Mouse (Mus musculus): ENCODE measurements around the gene Galnt16. TPM values are rescaled to one million over a fixed set of nuclear protein-coding genes. Genes with fewer than 3 reads are reported as not detected.

Galnt16 gene
- polyA plus RNA-seq, 1 experiment from 2014 or later, result 25.4 TPM

- Histone ChIP-seq H3K27me3 (peaks cover 54% of the 10 kb centered on the region), H3K4me2 (replicated peaks) (peak overlapping the region; percentile 97), H3K27ac (replicated peaks) (no peak overlapping the region), H3K4me1 (peaks cover 24% of the 10 kb centered on the region), H3K4me3 (replicated peaks) (peak overlapping the region; percentile 68), H3K36me3 (no peaks in the 10 kb centered on the region), H3K9me3 (replicated peaks) (no peaks in the 10 kb centered on the region), H3K9ac (peak overlapping the region; percentile 43)
- under 1% methylated on average over 25 of the region's 25 CpGs for WGBS
- ATAC-seq (ENCODE audit: insufficient number of reproducible peaks, low FRiP score, low TSS enrichment, low read depth), result peak; percentile 15; the same call in 1 of the 2 replicates
Measured at GRCm38 (mm10) chr12:80518393-80518756, 298 bp downstream of the Galnt16 start.

GRCm38 (mm10) chr12:80518757-80519620, 912 bp downstream of the Galnt16 start:
- Histone ChIP-seq H3K27ac (replicated peaks) (peak overlapping the region; percentile 29), H3K4me2 (replicated peaks) (peak overlapping the region; percentile 97), H3K27me3 (peaks cover 54% of the 10 kb centered on the region), H3K9me3 (replicated peaks) (no peaks in the 10 kb centered on the region), H3K9ac (peak overlapping the region; percentile 43), H3K36me3 (no peaks in the 10 kb centered on the region), H3K4me1 (peaks cover 24% of the 10 kb centered on the region), H3K4me3 (replicated peaks) (peak overlapping the region; percentile 68)
- peak; percentile 37; the same call in 1 of the 2 replicates for ATAC-seq (ENCODE audit: insufficient number of reproducible peaks, low FRiP score, low TSS enrichment, low read depth)
- WGBS, result under 1% methylated on average over 90 of the region's 90 CpGs

- Histone ChIP-seq H3K9me3 (replicated peaks) (no peaks in the 10 kb centered on the region), H3K9ac (peak overlapping the region; percentile 43), H3K27me3 (peaks cover 54% of the 10 kb centered on the region), H3K36me3 (no peaks in the 10 kb centered on the region), H3K4me1 (peaks cover 24% of the 10 kb centered on the region), H3K27ac (replicated peaks) (peak overlapping the region; percentile 29; the same call in 1 of the 2 replicates), H3K4me2 (replicated peaks) (peak overlapping the region; percentile 97), H3K4me3 (replicated peaks) (peak overlapping the region; percentile 68)
- 1% methylated on average over 43 of the region's 43 CpGs for WGBS
- peak; percentile 22; the same call in 1 of the 2 replicates for ATAC-seq (ENCODE audit: insufficient number of reproducible peaks, low FRiP score, low TSS enrichment, low read depth)
Measured at GRCm38 (mm10) chr12:80519621-80520332, 1.7 kb downstream of the Galnt16 start.

GRCm38 (mm10) chr12:80522006-80522405, 3.9 kb downstream of the Galnt16 start:
- Histone ChIP-seq H3K27me3 (peaks cover 36% of the 10 kb centered on the region), H3K4me1 (peaks cover 32% of the 10 kb centered on the region), H3K4me3 (replicated peaks) (no peak overlapping the region), H3K27ac (replicated peaks) (peak overlapping the region; percentile 29; the same call in 1 of the 2 replicates), H3K36me3 (no peaks in the 10 kb centered on the region), H3K9me3 (replicated peaks) (no peaks in the 10 kb centered on the region), H3K9ac (no peak overlapping the region), H3K4me2 (replicated peaks) (no peak overlapping the region)
- no peak for ATAC-seq (ENCODE audit: insufficient number of reproducible peaks, low FRiP score, low TSS enrichment, low read depth)
- 50% methylated on average over 3 of the region's 3 CpGs for WGBS

GRCm38 (mm10) chr12:80524276-80524921, 6.3 kb downstream of the Galnt16 start:
- Histone ChIP-seq H3K4me1 (peaks cover 32% of the 10 kb centered on the region), H3K4me3 (replicated peaks) (no peak overlapping the region), H3K9ac (no peak overlapping the region), H3K36me3 (no peaks in the 10 kb centered on the region), H3K27ac (replicated peaks) (no peak overlapping the region), H3K4me2 (replicated peaks) (no peak overlapping the region), H3K9me3 (replicated peaks) (no peaks in the 10 kb centered on the region), H3K27me3 (peaks cover 13% of the 10 kb centered on the region)
- no peak for ATAC-seq (ENCODE audit: insufficient number of reproducible peaks, low FRiP score, low TSS enrichment, low read depth)
- WGBS, result 37% methylated on average over 12 of the region's 12 CpGs

GRCm38 (mm10) chr12:80525513-80525912, 7.4 kb downstream of the Galnt16 start:
- no peak for ATAC-seq (ENCODE audit: insufficient number of reproducible peaks, low FRiP score, low TSS enrichment, low read depth)
- H3K27ac ChIP-seq (replicated peaks), result no peak overlapping the region
- H3K4me3 ChIP-seq (replicated peaks), result no peak overlapping the region
- WGBS, result 14% methylated on average over 7 of the region's 7 CpGs
- peaks cover 9% of the 10 kb centered on the region for H3K27me3 ChIP-seq
- H3K9ac ChIP-seq, result no peak overlapping the region
- no peaks in the 10 kb centered on the region for H3K9me3 ChIP-seq (replicated peaks)
- H3K36me3 ChIP-seq, result no peaks in the 10 kb centered on the region
- peaks cover 27% of the 10 kb centered on the region for H3K4me1 ChIP-seq
- H3K4me2 ChIP-seq (replicated peaks), result no peak overlapping the region

- peaks cover 28% of the 10 kb centered on the region for H3K4me1 ChIP-seq
- no peak overlapping the region for H3K4me2 ChIP-seq (replicated peaks)
- H3K4me3 ChIP-seq (replicated peaks), result no peak overlapping the region
- no peak for ATAC-seq (ENCODE audit: insufficient number of reproducible peaks, low FRiP score, low TSS enrichment, low read depth)
- H3K36me3 ChIP-seq, result no peaks in the 10 kb centered on the region
- 69% methylated on average over 2 of the region's 2 CpGs for WGBS
- no peaks in the 10 kb centered on the region for H3K9me3 ChIP-seq (replicated peaks)
- H3K9ac ChIP-seq, result no peak overlapping the region
- no peaks in the 10 kb centered on the region for H3K27me3 ChIP-seq
- no peak overlapping the region for H3K27ac ChIP-seq (replicated peaks)
Measured at GRCm38 (mm10) chr12:80526511-80526910, 8.4 kb downstream of the Galnt16 start.

- 66% methylated on average over 5 of the region's 5 CpGs for WGBS
- Histone ChIP-seq H3K27me3 (no peaks in the 10 kb centered on the region), H3K9ac (no peak overlapping the region), H3K9me3 (replicated peaks) (no peaks in the 10 kb centered on the region), H3K4me3 (replicated peaks) (no peak overlapping the region), H3K4me2 (replicated peaks) (no peak overlapping the region), H3K36me3 (no peaks in the 10 kb centered on the region), H3K27ac (replicated peaks) (no peak overlapping the region), H3K4me1 (peaks cover 21% of the 10 kb centered on the region)
- no peak for ATAC-seq (ENCODE audit: insufficient number of reproducible peaks, low FRiP score, low TSS enrichment, low read depth)
Measured at GRCm38 (mm10) chr12:80527727-80528389, 9.8 kb downstream of the Galnt16 start.

- 43% methylated on average over 2 of the region's 2 CpGs for WGBS
- H3K27me3 ChIP-seq, result no peaks in the 10 kb centered on the region
- ATAC-seq (ENCODE audit: insufficient number of reproducible peaks, low FRiP score, low TSS enrichment, low read depth), result no peak
Measured at GRCm38 (mm10) chr12:80530052-80530451, 12.0 kb downstream of the Galnt16 start.

GRCm38 (mm10) chr12:80530630-80531029, 12.6 kb downstream of the Galnt16 start:
- WGBS, result 60% methylated on average over 6 of the region's 6 CpGs
- Histone ChIP-seq H3K36me3 (no peaks in the 10 kb centered on the region), H3K4me3 (replicated peaks) (no peak overlapping the region), H3K4me2 (replicated peaks) (no peak overlapping the region), H3K4me1 (peaks cover 22% of the 10 kb centered on the region), H3K27ac (replicated peaks) (no peak overlapping the region), H3K9ac (no peak overlapping the region), H3K27me3 (no peaks in the 10 kb centered on the region), H3K9me3 (replicated peaks) (no peaks in the 10 kb centered on the region)
- ATAC-seq (ENCODE audit: insufficient number of reproducible peaks, low FRiP score, low TSS enrichment, low read depth), result no peak

More at GRCm38 (mm10) chr12:80530052-80530451, 12.0 kb downstream of the Galnt16 start:
- H3K4me2 ChIP-seq (replicated peaks), result no peak overlapping the region
- H3K36me3 ChIP-seq, result no peaks in the 10 kb centered on the region
- H3K4me1 ChIP-seq, result peaks cover 25% of the 10 kb centered on the region
- no peaks in the 10 kb centered on the region for H3K9me3 ChIP-seq (replicated peaks)
- no peak overlapping the region for H3K4me3 ChIP-seq (replicated peaks)
- no peak overlapping the region for H3K27ac ChIP-seq (replicated peaks)
- H3K9ac ChIP-seq, result no peak overlapping the region

Data from embryonic facial prominence, embryonic 15.5 days (tissue).